Mouse (Mus musculus) CH12.LX (cell line): Measurements from ENCODE around the gene Nxn. TPM values are rescaled to one million over a fixed set of nuclear protein-coding genes. Genes with fewer than 3 reads are reported as not detected.

Experiments
- DNase-seq: peaks from one replicate; pipeline ENCODE4 v3.0.0-alpha.2; 2013; ENCODE audit errors: extremely low read depth
- H3K27ac ChIP-seq: 2 replicates; pipeline ENCODE4 v1.5.1; 2012; ENCODE audit warnings: low read depth, mild to moderate bottlenecking, control low read depth, moderate library complexity; ENCODE audit not compliant: insufficient read depth
- H3K27me3 ChIP-seq: replicated peaks from 2 replicates; pipeline ENCODE3; 2012; ENCODE audit warnings: inconsistent platforms
- H3K36me3 ChIP-seq, 2 experiments: replicated peaks in 1 of 2; 2 replicates each; pipeline versions ENCODE3 to v1.6.1; 2012; ENCODE audit warnings: inconsistent platforms in 1 of 2, low read length in 1 of 2, mild to moderate bottlenecking in 1 of 2, mixed read lengths in 1 of 2, moderate library complexity in 1 of 2; ENCODE audit not compliant: control insufficient read depth in 1 of 2, insufficient read depth in 1 of 2
- H3K4me1 ChIP-seq, 2 experiments: 2 replicates each; pipeline ENCODE4 v1.6.1; 2012; ENCODE audit warnings: inconsistent platforms in 1 of 2, moderate library complexity in 1 of 2; ENCODE audit not compliant: insufficient read depth in 2 of 2, control insufficient read depth in 1 of 2
- H3K4me2 ChIP-seq: 2 replicates; pipeline ENCODE4 v1.6.1; 2012; ENCODE audit warnings: low read depth, mild to moderate bottlenecking, control low read depth; ENCODE audit not compliant: poor library complexity, insufficient read depth, severe bottlenecking
- H3K4me3 ChIP-seq, 3 experiments: fragments of 150-350 bp in 1 of 3; sonication (generic) in 1 of 3; replicated peaks in 1 of 3; 2 replicates each; pipeline versions ENCODE3 to v1.5.1; 2011 to 2012; ENCODE audit warnings: low read depth in 2 of 3, low read length in 2 of 3, mild to moderate bottlenecking in 2 of 3, moderate library complexity in 2 of 3, control low read depth in 1 of 3, improper control_type of control experiment in 1 of 3, inconsistent platforms in 1 of 3, mixed read lengths in 1 of 3; ENCODE audit not compliant: poor library complexity in 1 of 3
- H3K79me2 ChIP-seq: replicated peaks from 2 replicates; pipeline ENCODE4 v1.6.1; 2012; ENCODE audit warnings: mild to moderate bottlenecking, moderate library complexity; ENCODE audit not compliant: control insufficient read depth, poor library complexity, insufficient read depth, severe bottlenecking; ENCODE audit errors: extremely low read depth
- H3K9ac ChIP-seq: 2 replicates; pipeline ENCODE4 v1.6.1; 2012; ENCODE audit warnings: low read depth, mild to moderate bottlenecking, control low read depth, moderate library complexity; ENCODE audit not compliant: insufficient read depth
- H3K9me3 ChIP-seq: replicated peaks from 2 replicates; pipeline ENCODE3; 2012; ENCODE audit warnings: low read length, inconsistent platforms, mixed read lengths
- BHLHE40 ChIP-seq: IDR thresholded peaks from 2 replicates; pipeline ENCODE4 v1.6.1; 2011; ENCODE audit warnings: mild to moderate bottlenecking, low read depth, low read length, improper control_type of control experiment
- CHD1 ChIP-seq: IDR thresholded peaks from 2 replicates; pipeline ENCODE4 v1.6.1; 2012; ENCODE audit warnings: low read depth, low read length, improper control_type of control experiment, inconsistent platforms
- HCFC1 ChIP-seq: IDR thresholded peaks from 2 replicates; pipeline ENCODE4 v1.6.1; 2012; ENCODE audit warnings: low read depth, mild to moderate bottlenecking, inconsistent platforms, low read length, improper control_type of control experiment
- JUN ChIP-seq: IDR thresholded peaks from 2 replicates; pipeline ENCODE4 v1.6.1; 2011; ENCODE audit warnings: low read depth, mild to moderate bottlenecking, low read length, improper control_type of control experiment, moderate library complexity; ENCODE audit not compliant: insufficient read depth
- MAFK ChIP-seq: IDR thresholded peaks from 2 replicates; pipeline ENCODE4 v1.6.1; 2011; ENCODE audit warnings: low read length, improper control_type of control experiment; ENCODE audit not compliant: insufficient replicate concordance
- MAZ ChIP-seq: IDR thresholded peaks from 2 replicates; pipeline ENCODE4 v1.6.1; 2012; ENCODE audit warnings: low read depth, mild to moderate bottlenecking, inconsistent platforms, low read length, improper control_type of control experiment, moderate library complexity
- MXI1 ChIP-seq: IDR thresholded peaks from 2 replicates; pipeline ENCODE4 v1.6.1; 2011; ENCODE audit warnings: mild to moderate bottlenecking, low read depth, low read length, improper control_type of control experiment
- MYC ChIP-seq: IDR thresholded peaks from 2 replicates; pipeline ENCODE4 v1.6.1; 2011; ENCODE audit warnings: low read depth, mild to moderate bottlenecking, improper control_type of control experiment, low read length
- NELFE ChIP-seq: IDR thresholded peaks from 2 replicates; pipeline ENCODE4 v1.6.1; 2011; ENCODE audit warnings: low read depth, low read length, improper control_type of control experiment
- NRF1 ChIP-seq: IDR thresholded peaks from 2 replicates; pipeline ENCODE4 v1.6.1; 2014; ENCODE audit warnings: low read depth, mild to moderate bottlenecking, inconsistent platforms, low read length, improper control_type of control experiment, moderate library complexity
- POLR2A ChIP-seq: IDR thresholded peaks from 2 replicates; pipeline ENCODE4 v1.6.1; 2011; ENCODE audit warnings: low read depth, mild to moderate bottlenecking, improper control_type of control experiment, low read length
- RAD21 ChIP-seq: IDR thresholded peaks from 2 replicates; pipeline ENCODE4 v1.6.1; 2011; ENCODE audit warnings: low read depth, mild to moderate bottlenecking, low read length, improper control_type of control experiment, moderate library complexity
- SMC3 ChIP-seq: IDR thresholded peaks from 2 replicates; pipeline ENCODE4 v1.6.1; 2011; ENCODE audit warnings: low read depth, low read length, improper control_type of control experiment
- TBP ChIP-seq: conservative IDR thresholded peaks from 2 replicates; pipeline ENCODE4 v1.6.1; 2011; ENCODE audit warnings: low read depth, low read length, improper control_type of control experiment
- UBTF ChIP-seq: IDR thresholded peaks from 2 replicates; pipeline ENCODE4 v1.6.1; 2012; ENCODE audit warnings: low read depth, mild to moderate bottlenecking, inconsistent platforms, low read length, improper control_type of control experiment, moderate library complexity
- USF1 ChIP-seq: IDR thresholded peaks from 2 replicates; pipeline ENCODE4 v1.6.1; 2014; ENCODE audit warnings: low read depth, mild to moderate bottlenecking, inconsistent platforms, low read length, improper control_type of control experiment
- USF2 ChIP-seq: conservative IDR thresholded peaks from 2 replicates; pipeline ENCODE4 v1.6.1; 2011; ENCODE audit warnings: low read depth, low read length, improper control_type of control experiment
- dilution Hi-C: fragments of 300-500 bp; cut with MboI; formaldehyde crosslinking; loops from 2 replicates; pipeline ENCODE4 v1.14.3; 2020; ENCODE audit warnings: low sequenced_read_pairs; ENCODE audit not compliant: extremely low pct_unique_long_range_greater_than_20kb, extremely low pct_ligation_motif_present
- in situ Hi-C: fragments of 300-500 bp; cut with MboI; formaldehyde crosslinking; loops from 3 replicates; pipeline ENCODE4 v1.14.3; 2019; ENCODE audit warnings: low sequenced_read_pairs, low pct_ligation_motif_present, low pct_unique_long_range_greater_than_20kb, mixed read lengths
- polyA plus RNA-seq: library from polyadenylated mRNA; unstranded; fragments of >175 nt; gene quantifications from 2 replicates; pipeline ENCODE4 v1.2.1, GENCODE M21; 2012; ENCODE audit warnings: low read depth; ENCODE audit not compliant: insufficient read length
- total RNA-seq, 2 experiments: library from RNA; depleted of rRNA; stranded (reverse); fragments of 300-350 nt in 1 of 2; fragments of >200 nt in 1 of 2; gene quantifications; 2 replicates each; pipeline ENCODE4 v1.2.3; 2012 to 2014

Gene Nxn
- total and polyA plus RNA-seq, 3 experiments: 15.3 to 24.8 (median 19.2) TPM

GRCm38 (mm10) chr11:76336224-76336623 is 62.7 kb downstream of the Nxn start:
- Histone ChIP-seq H3K9me3 (no peaks in the 10 kb centered on the region), H3K4me3 (no peak overlapping the region), H3K79me2 (no peaks in the 10 kb centered on the region), H3K27ac (no peak overlapping the region), H3K4me2 (no peak overlapping the region), H3K9ac (no peak overlapping the region), H3K36me3 (no peaks in the 10 kb centered on the region), H3K27me3 (no peaks in the 10 kb centered on the region), H3K4me1 (peaks cover 0 to 4% of the 10 kb centered on the region in 2 experiments; a peak in 1 of 4 replicates)
- TF ChIP-seq USF1 (no peak), MAFK (peak; percentile 66; the same call in 1 of the 2 replicates)
- dilution Hi-C loops (no loop called here), in situ Hi-C loops (no loop called here)
- no peak for DNase-seq

DNA sequence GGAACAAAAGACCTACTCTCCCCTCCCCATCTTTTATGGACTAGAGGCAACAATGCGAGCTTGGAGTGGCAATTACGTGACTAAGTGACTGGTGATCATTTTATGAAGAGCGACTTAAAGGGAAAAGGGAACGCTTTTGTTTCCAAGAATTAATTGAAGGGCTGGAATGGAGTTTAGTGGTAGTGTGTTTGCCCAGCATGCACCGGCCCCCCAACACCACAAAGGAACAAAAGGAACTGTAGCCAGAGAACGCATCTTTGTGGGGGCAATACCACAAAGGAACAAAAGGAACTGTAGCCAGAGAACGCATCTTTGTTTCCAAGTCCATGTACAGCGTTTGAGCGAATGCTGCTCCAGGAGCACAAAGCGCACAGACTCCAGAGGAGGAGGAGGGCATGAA is 64.0 kb downstream of the Nxn start:
- no peak overlapping the region for H3K4me2 ChIP-seq
- H3K4me3 ChIP-seq: no peak overlapping the region
- no peaks in the 10 kb centered on the region for H3K9me3 ChIP-seq
- dilution Hi-C loops (no loop called here), in situ Hi-C loops (no loop called here)
- H3K36me3 ChIP-seq: no peaks in the 10 kb centered on the region
- H3K79me2 ChIP-seq: no peaks in the 10 kb centered on the region
- H3K4me1 ChIP-seq: peaks cover 0 to 4% of the 10 kb centered on the region in 2 experiments; a peak in 1 of 4 replicates
- TF ChIP-seq USF2: no peak
- TF ChIP-seq NRF1: no peak
- TF ChIP-seq NELFE: no peak
- no peak for TF ChIP-seq MXI1
- TF ChIP-seq BHLHE40: no peak
- no peak for TF ChIP-seq MAFK
- TF ChIP-seq CHD1: no peak
- no peak for TF ChIP-seq SMC3
- no peak for TF ChIP-seq POLR2A
- no peak for TF ChIP-seq MAZ
- no peak for TF ChIP-seq MYC
- no peak for TF ChIP-seq TBP
- DNase-seq: no peak
- no peak overlapping the region for H3K9ac ChIP-seq
- no peak overlapping the region for H3K27ac ChIP-seq
- no peaks in the 10 kb centered on the region for H3K27me3 ChIP-seq

DNA sequence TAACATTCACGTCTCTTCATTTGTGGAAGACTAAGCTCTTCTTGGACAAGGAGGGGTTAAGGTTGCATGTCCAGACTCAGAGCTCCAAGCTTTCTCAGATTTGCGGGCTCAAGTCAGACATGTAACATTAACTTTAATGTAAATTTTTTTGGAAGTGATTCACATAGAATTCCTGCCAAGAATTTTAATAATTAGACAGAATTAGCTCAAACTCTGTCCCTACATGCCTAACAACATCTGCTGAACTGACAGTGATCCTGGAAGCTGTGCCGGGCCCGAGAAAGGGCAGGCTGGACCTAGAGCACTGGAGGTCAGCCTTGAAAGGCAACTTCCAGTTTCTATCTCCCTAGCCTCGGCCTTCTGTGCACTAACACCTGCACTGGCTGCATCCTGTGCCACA is 66.7 kb downstream of the Nxn start:
- no peak for DNase-seq
- TF ChIP-seq HCFC1 (no peak), RAD21 (no peak), JUN (no peak), UBTF (no peak)
- Histone ChIP-seq H3K4me3 (no peak overlapping the region), H3K4me1 (peaks cover 2 to 4% of the 10 kb centered on the region in 2 experiments; a peak in 1 of 4 replicates), H3K4me2 (no peak overlapping the region), H3K27ac (no peak overlapping the region), H3K79me2 (no peaks in the 10 kb centered on the region), H3K36me3 (no peaks in the 10 kb centered on the region), H3K9ac (no peak overlapping the region), H3K9me3 (no peaks in the 10 kb centered on the region), H3K27me3 (no peaks in the 10 kb centered on the region)
- in situ Hi-C loops (no loop called here), dilution Hi-C loops (no loop called here)
